Mouse (Mus musculus) midbrain, embryonic 16.5 days (tissue): ENCODE measurements at regions not wholly inside any gene's neighbourhood (a gene's known extent, or its start where the extent isn't known, plus 50 kb on each side); places are given as distances from the start of the nearest gene placed in this dataset.

Experiments used
- ATAC-seq: fragments of 200-750 bp; cut with Nextera tagmentation; 2 replicates; pipeline ENCODE4 v1.8.0; 2017; ENCODE audit warnings: moderate TSS enrichment
- H3K27ac ChIP-seq: fragments of 300-500 bp; sonication (generic); 2 replicates; pipeline ENCODE4 v1.5.1; 2014; ENCODE audit warnings: mild to moderate bottlenecking, low read length, mixed read lengths
- H3K27me3 ChIP-seq: fragments of 300-500 bp; sonication (generic); 2 replicates; pipeline ENCODE4 v1.6.1; 2014; ENCODE audit warnings: low read depth, low read length, mixed read lengths; ENCODE audit not compliant: control insufficient read depth, insufficient read depth
- H3K36me3 ChIP-seq: fragments of 300-500 bp; sonication (generic); 2 replicates; pipeline ENCODE4 v1.6.1; 2014; ENCODE audit warnings: mild to moderate bottlenecking, low read length, moderate library complexity, mixed read lengths; ENCODE audit not compliant: control insufficient read depth, insufficient read depth
- H3K4me1 ChIP-seq: fragments of 300-500 bp; sonication (generic); 2 replicates; pipeline ENCODE4 v1.6.1; 2014; ENCODE audit warnings: mild to moderate bottlenecking, low read length, mixed read lengths; ENCODE audit not compliant: control insufficient read depth, insufficient read depth
- H3K4me2 ChIP-seq: fragments of 300-500 bp; sonication (generic); 2 replicates; pipeline ENCODE4 v1.6.1; 2014; ENCODE audit warnings: mild to moderate bottlenecking, low read length, mixed read lengths
- H3K4me3 ChIP-seq: fragments of 300-500 bp; sonication (generic); 2 replicates; pipeline ENCODE4 v1.5.1; 2014; ENCODE audit warnings: low read depth, mild to moderate bottlenecking, low read length, moderate library complexity, mixed read lengths
- H3K9ac ChIP-seq: fragments of 300-500 bp; sonication (generic); 2 replicates; pipeline ENCODE4 v1.6.1; 2014; ENCODE audit warnings: low read depth, low read length, mixed read lengths
- H3K9me3 ChIP-seq: fragments of 300-500 bp; sonication (generic); replicated peaks from 2 replicates; pipeline ENCODE4 v1.6.1; 2014; ENCODE audit warnings: mild to moderate bottlenecking, low read length, mixed read lengths; ENCODE audit not compliant: control insufficient read depth, poor library complexity, severe bottlenecking
- WGBS: fragments of 180-500 bp; shearing (Covaris S2); extraction: QIAGEN DNeasy Blood & Tissue Kit; methylation state at CpG from one replicate; pipeline ENCODE4 v1.1.7; 2014; 5-methylcytosine and 5-hydroxymethylcytosine counted together

DNA sequence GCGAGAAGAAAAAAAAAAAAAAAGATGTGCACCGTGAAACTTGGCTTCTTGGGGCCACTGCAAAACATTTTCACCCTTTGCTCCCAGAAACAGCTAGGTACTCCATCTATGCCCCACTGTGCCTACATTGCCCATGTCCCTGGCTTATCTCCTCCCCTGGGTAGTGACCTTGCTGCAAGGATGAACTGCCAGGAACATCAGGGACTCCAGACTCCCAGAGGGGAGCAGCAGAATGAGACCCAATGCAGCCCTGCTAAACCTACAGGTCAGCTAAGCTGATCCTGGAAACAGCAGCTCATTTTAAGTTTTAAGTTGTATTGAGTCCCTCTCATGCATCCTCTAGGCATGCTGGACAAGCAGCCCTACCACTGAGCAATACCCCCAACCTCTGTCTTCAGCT lies 92.2 kb upstream of the Zdhhc25 start:
- H3K36me3 ChIP-seq, result no peaks in the 10 kb centered on the region
- no peaks in the 10 kb centered on the region for H3K9me3 ChIP-seq
- no peaks in the 10 kb centered on the region for H3K27me3 ChIP-seq
- no peak overlapping the region for H3K4me2 ChIP-seq
- no peak overlapping the region for H3K4me3 ChIP-seq
- no peak for ATAC-seq
- no peak overlapping the region for H3K9ac ChIP-seq
- 69% methylated on average over 2 of the region's 2 CpGs for WGBS
- H3K27ac ChIP-seq, result no peak overlapping the region
- no peaks in the 10 kb centered on the region for H3K4me1 ChIP-seq

DNA sequence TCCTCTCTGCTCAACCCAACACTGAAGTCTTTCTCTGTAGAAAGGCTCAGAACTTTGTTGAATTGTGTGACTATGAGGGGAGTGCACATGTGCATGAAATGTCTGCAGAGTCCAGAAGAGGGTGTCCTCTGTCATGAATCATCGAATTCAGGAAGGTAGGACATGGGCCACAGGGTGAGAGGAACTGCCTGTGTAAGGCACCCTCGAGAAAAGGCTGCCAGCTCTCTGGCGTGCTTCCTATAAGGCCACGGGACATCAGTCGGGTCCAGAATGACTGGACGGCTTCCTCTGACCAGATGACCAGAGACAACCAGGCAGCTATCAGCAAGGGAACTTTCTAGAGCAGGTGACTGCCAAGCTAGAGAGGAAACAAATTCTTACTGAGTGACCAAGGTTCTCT lies 91.1 kb upstream of the Zdhhc25 start:
- Histone ChIP-seq H3K27ac (no peak overlapping the region), H3K9ac (no peak overlapping the region), H3K4me2 (no peak overlapping the region), H3K4me1 (no peaks in the 10 kb centered on the region), H3K4me3 (no peak overlapping the region), H3K36me3 (no peaks in the 10 kb centered on the region), H3K27me3 (no peaks in the 10 kb centered on the region), H3K9me3 (no peaks in the 10 kb centered on the region)
- WGBS, result 87% methylated on average over 6 of the region's 6 CpGs
- ATAC-seq, result no peak

DNA sequence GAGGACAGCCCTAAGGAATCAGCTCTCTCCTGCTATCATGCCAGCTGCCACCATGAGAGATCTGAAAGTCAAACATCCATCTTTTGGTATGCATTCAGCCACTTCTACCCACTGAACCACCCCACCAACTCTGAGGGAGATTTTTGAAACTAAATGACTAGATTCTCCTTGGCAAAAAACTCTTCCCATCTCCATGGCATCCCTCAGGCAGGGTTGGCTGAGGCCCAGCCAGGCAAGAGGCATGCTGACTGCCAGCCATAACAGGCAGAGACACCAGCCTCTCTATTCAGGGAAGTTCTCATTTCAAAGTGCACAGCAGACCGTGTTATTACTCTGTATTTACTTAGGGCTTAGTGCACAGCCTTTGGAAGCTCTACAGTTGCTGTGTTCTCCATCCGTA lies 90.5 kb upstream of the Zdhhc25 start:
- Histone ChIP-seq H3K4me3 (no peak overlapping the region), H3K4me2 (no peak overlapping the region), H3K36me3 (no peaks in the 10 kb centered on the region), H3K9me3 (no peaks in the 10 kb centered on the region), H3K9ac (no peak overlapping the region), H3K27me3 (no peaks in the 10 kb centered on the region), H3K27ac (no peak overlapping the region), H3K4me1 (no peaks in the 10 kb centered on the region)
- WGBS, result 62% methylated on average over 2 of the region's 2 CpGs
- ATAC-seq, result no peak

DNA sequence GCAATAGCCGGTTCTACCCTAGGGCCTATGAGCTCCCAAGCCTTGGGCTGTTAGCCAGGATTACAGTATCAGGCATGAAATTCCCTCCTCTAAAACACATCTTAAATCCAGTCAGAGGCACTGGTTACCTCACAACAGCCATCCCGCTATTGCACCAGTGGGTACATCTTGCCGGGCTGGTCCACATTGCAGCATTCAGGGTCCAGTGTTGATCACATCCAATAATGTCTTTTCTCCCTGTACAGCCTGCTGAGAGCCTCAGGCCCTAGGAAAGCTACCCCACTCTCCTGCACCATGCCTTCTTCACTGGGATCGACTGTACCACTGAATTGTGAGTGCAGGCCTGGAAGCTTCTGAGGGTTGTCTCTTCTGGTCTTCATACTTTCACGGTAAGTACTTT lies 86.0 kb upstream of the Zdhhc25 start:
- H3K27ac ChIP-seq, result no peak overlapping the region
- H3K4me1 ChIP-seq, result no peaks in the 10 kb centered on the region
- no peak for ATAC-seq
- WGBS, result 92% methylated on average over 5 of the region's 5 CpGs
- H3K9me3 ChIP-seq, result no peaks in the 10 kb centered on the region
- no peak overlapping the region for H3K4me3 ChIP-seq
- H3K9ac ChIP-seq, result no peak overlapping the region
- H3K36me3 ChIP-seq, result no peaks in the 10 kb centered on the region
- H3K4me2 ChIP-seq, result no peak overlapping the region
- H3K27me3 ChIP-seq, result no peaks in the 10 kb centered on the region

DNA sequence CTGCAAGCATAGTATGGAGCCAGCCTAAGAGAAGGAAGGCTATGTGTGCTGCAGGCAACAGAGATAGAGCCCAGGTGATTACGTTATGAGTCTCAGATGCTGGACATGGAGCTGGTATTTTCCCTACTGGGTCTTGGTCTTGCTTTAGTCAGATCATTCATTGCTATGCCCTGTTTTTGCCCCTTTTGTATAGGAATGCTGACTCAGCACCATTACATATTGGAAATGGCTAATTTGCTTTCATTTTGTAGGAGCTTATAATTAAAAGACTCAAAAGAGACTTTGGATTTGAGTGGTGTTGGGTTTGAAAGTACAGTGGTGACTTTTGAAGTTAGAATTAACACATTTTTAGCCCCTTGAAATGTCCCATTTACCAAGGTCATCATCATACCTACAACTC lies 68.9 kb upstream of the Zdhhc25 start:
- WGBS, result 89% methylated on average over 1 of the region's 1 CpGs
- no peak overlapping the region for H3K27ac ChIP-seq

DNA sequence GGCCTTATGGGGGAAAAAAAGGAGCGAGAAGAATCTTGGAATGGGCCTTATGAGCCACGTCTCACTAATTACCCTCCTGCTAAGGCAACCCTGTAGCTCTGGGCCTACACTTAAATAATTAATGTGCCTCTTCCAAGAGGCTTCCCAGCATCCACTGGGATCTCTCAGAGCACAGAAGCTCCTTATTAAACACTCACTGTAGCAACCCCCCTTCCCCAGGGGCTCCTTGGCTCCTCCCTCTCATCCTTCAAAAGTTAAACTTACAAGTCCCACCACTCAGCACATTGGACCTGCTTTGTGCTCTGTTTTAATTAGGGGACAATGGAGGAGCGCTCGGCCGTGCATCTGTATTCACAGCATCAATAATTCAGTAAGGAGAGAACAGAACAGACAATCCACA lies 68.1 kb upstream of the Zdhhc25 start:
- Histone ChIP-seq H3K4me3 (no peak overlapping the region), H3K27ac (no peak overlapping the region), H3K27me3 (no peaks in the 10 kb centered on the region), H3K9ac (no peak overlapping the region), H3K4me1 (peaks cover 4% of the 10 kb centered on the region; the same call in 1 of the 2 replicates), H3K9me3 (peaks cover 7% of the 10 kb centered on the region; the same call in 1 of the 2 replicates), H3K36me3 (no peaks in the 10 kb centered on the region), H3K4me2 (no peak overlapping the region)
- ATAC-seq, result no peak
- WGBS, result 46% methylated on average over 5 of the region's 5 CpGs

More for the DNA sequence above, 68.9 kb upstream of the Zdhhc25 start:
- no peaks in the 10 kb centered on the region for H3K36me3 ChIP-seq
- no peak overlapping the region for H3K4me2 ChIP-seq
- H3K9ac ChIP-seq, result no peak overlapping the region
- ATAC-seq, result no peak
- H3K4me3 ChIP-seq, result no peak overlapping the region
- H3K27me3 ChIP-seq, result no peaks in the 10 kb centered on the region
- H3K4me1 ChIP-seq, result peaks cover 4% of the 10 kb centered on the region; the same call in 1 of the 2 replicates
- peaks cover 7% of the 10 kb centered on the region; the same call in 1 of the 2 replicates for H3K9me3 ChIP-seq

DNA sequence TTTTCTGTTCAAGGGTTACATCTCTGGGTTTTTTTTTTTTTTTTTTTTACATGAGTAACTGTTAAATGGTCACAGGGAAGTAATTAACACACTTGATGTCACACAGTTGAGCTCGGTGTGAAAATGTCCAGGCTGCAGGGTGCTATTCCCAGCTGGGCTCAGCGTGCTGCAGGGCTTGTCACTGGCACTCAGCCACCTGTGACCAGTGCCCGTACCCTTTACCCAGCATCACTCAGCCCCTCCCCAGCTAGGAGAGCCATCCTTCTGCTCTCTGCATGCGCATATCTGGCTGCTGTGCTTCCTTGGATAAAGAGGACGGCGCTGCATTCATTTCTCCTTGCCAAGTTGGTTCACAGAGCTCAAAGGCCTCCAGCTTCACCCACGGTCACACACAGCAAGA lies 66.7 kb upstream of the Zdhhc25 start:
- no peaks in the 10 kb centered on the region for H3K27me3 ChIP-seq
- no peak overlapping the region for H3K9ac ChIP-seq
- H3K36me3 ChIP-seq, result no peaks in the 10 kb centered on the region
- WGBS, result 49% methylated on average over 7 of the region's 7 CpGs
- ATAC-seq, result no peak
- H3K4me2 ChIP-seq, result no peak overlapping the region
- peaks cover 7% of the 10 kb centered on the region; the same call in 1 of the 2 replicates for H3K9me3 ChIP-seq
- H3K4me3 ChIP-seq, result no peak overlapping the region
- no peak overlapping the region for H3K27ac ChIP-seq
- H3K4me1 ChIP-seq, result peaks cover 4% of the 10 kb centered on the region; the same call in 1 of the 2 replicates

DNA sequence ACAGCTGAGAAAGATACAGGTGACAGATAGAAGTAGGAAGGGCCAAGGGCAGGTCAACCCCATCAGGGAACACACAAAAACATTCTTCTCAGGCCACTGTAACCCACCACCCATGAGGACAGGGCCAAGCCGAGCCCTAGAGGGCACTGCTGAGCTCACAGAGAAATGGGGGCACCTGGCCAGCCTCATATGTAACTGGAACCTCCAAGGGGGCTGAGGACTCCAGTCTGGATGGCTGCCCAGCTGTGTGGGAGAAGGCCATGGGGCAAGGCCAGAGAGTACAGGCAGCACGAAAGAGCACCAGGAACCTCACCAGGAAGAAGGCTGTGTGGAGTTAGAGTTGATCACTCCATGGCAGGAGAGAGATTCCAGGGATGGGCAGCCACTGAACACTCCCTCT lies 64.6 kb upstream of the Zdhhc25 start:
- Histone ChIP-seq H3K27ac (no peak overlapping the region), H3K27me3 (no peaks in the 10 kb centered on the region), H3K9ac (no peak overlapping the region), H3K4me2 (no peak overlapping the region), H3K4me1 (peaks cover 4% of the 10 kb centered on the region; the same call in 1 of the 2 replicates), H3K36me3 (no peaks in the 10 kb centered on the region), H3K4me3 (no peak overlapping the region), H3K9me3 (peaks cover 3% of the 10 kb centered on the region; the same call in 1 of the 2 replicates)
- ATAC-seq, result no peak
- 66% methylated on average over 2 of the region's 2 CpGs for WGBS

DNA sequence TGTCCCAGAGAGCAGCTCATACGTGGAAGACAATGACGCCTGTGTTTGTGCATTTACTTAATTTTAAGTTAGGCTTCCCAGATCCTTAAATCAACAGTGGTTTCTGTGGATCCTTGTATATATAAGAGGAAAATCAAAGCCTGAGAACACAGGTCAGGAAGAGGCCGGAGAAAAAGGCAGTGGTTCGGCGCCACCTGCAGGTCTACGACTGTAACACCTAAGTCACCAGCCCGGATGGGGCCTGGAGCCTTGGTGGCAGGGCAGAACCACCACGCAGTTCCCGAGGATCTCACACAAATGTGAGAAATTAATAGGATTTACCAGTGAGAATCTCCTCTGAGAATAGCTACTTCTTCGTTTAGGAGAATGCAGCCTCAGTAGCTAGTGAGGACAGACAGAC lies 62.9 kb upstream of the Zdhhc25 start:
- peaks cover 4% of the 10 kb centered on the region; the same call in 1 of the 2 replicates for H3K4me1 ChIP-seq
- no peak overlapping the region for H3K9ac ChIP-seq
- 18% methylated on average over 10 of the region's 10 CpGs for WGBS
- H3K9me3 ChIP-seq, result no peaks in the 10 kb centered on the region
- H3K27ac ChIP-seq, result no peak overlapping the region
- ATAC-seq, result no peak
- no peak overlapping the region for H3K4me2 ChIP-seq
- H3K36me3 ChIP-seq, result no peaks in the 10 kb centered on the region
- H3K4me3 ChIP-seq, result no peak overlapping the region
- H3K27me3 ChIP-seq, result no peaks in the 10 kb centered on the region
